Mouse (Mus musculus): ENCODE data around the gene Mdk.
A peak's percentile ranks its signal among the peaks of the same experiment; 100 is the strongest.

Gene Mdk

GRCm38 (mm10) chr2:91958049-91958448, 26.0 kb upstream of the Mdk start:
- no peak for DNase-seq

DNA sequence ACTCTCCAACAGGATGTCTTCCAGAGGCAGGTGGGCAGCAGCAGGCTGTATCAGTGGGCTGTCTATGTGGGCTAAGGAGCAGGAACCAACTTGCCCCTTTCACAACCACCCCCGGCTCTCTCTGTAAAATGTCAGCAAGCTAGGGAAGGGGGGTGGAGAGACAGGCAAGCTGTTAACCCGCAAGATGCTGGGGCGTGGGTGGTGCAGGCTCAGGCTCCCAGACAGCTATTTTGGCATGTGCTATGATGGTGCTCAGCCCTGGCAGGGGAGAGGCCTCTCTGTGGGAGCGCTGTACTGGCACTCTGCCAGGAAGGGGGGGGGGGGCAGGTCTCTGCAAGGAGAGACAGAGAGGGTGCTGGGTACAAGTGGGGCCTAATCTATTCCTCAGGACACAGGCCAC, 25.0 kb upstream of the Mdk start:
- DNase-seq = no peak

GRCm38 (mm10) chr2:91955875-91956274, 23.8 kb upstream of the Mdk start:
- DNase-seq = no peak

DNA sequence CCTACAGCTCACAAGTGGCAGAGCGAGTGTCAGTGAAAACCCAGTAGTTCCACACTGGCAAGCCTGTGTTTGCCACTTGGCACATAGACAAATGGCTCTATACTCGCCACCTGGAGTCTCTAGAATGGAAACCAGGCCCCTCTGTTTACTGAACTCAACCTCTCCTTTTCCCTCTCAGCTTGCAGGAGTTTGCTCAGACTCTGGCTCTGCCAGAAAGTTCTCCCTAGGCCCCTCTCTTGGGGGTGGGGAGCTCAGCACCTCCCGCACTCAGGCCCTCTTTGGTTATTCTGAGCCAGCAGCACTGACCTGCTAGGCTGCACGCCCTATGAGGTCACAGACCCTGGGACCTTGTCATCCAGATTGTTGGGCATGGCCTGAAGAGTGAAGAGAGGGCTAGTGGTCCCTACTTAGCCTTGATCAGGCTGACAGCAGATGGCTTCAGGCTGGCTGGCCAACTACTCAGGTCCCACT, 23.1 kb upstream of the Mdk start:
- no peak for DNase-seq

DNA sequence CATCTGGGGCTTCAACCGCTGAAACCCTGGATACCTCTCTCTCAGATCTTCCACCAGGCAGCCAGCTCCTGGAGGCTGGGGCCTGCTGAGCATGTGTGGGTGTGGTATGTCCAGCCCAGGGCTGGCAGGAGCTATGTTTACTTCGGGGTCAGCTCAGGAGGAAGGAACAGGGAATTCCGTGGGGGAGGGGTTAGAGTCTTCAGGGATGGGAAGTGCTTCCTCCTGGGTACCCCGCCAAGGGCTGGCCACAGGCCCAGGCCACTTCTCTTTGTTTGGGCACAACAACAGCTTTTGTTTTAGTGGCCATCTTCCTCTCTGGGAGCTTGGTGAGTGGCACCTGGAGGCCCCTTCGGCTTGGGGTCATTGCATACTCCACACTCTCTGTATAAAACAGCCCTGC, 21.7 kb upstream of the Mdk start:
- peak; percentile 64 for DNase-seq

- DNase-seq = peak; percentile 21
These were observed 18.4 kb upstream of the Mdk start for GRCm38 (mm10) chr2:91950275-91951085.

DNA sequence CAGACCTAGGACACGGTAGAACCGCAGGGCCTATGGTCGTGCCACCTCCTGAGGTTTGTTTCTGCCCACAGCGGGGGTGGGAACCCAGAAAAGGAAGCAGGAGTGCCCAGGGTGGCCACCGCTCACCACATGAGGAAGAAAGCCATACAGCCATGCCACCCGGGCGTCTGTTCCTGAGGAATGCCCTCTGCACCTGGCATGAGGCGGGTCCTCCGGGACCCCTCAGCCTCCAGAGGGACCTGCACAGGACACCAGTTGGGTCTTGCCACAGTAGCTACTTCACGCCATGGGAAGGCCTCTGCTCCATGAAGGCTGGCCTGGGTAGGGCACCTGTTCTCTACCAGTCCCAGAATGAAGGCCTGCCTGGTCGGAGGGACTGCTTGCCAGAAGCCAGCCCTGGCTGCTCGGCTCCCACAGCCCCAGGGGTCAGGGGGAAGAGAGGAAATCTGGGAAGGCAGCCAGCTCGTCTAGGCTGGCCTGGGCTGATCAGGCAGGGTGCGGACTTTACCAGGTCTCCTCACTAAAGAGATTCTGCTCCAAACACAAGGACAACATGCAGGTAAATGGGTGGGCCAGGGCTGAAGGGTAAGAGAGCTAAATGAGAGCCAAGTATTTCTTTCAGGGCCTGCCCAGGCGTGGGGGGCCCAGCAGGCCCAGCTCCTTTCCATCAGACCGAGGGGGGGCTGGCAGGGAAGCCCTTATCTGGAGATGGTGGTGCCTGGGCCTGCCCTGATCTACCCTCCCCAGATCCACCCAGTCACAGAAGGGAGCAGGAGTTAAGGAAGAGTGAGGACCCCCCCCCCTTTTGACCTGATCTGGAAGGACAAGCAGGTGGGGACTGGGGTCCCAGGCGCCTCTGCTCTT, 17.5 kb upstream of the Mdk start:
- peak; percentile 78 for DNase-seq

DNA sequence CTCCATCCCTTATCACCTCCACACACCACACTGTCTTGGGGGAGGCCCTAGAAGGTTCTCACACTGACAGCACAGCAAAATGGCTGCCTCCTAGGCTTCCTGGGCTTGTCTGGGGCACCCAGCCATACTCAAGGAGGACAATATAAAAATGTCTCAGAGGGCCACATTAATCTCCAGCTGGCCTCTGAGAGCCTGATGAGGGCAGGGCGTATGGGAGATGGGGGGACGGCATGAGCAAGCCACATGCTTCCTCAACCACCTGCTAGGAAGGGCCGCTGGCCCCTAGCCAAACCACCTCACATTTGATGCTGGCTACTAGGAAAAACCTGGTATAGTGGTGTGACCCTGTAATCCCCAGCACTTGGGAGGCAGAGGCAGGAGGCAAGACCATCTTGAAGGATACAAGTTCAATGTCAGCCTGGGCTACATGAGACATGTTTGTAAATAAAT, 16.7 kb upstream of the Mdk start:
- DNase-seq = no peak

- no peak for DNase-seq
These were observed 16.0 kb upstream of the Mdk start for GRCm38 (mm10) chr2:91948151-91948509.

- no peak for DNase-seq
These were observed 15.5 kb upstream of the Mdk start for GRCm38 (mm10) chr2:91947397-91948150.

DNA sequence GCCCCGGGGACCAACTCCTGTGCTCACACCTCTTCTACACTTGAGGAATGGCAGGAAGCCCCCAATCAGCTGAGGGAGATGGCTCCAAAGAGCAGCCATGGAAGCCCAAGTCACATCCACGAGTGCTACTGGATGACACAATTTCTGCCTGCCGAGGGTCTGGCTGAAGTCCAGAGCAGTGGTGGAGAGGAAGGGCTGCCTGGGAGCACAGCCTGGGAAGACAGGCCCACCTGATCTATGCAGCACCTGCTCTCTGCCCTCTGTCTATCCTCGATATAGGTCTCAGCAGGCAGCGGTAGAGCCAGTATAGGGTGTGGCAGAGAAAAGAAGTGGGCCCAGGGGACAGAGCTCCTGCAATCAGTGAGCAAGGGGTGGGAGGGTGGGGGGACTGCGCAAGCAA, 14.7 kb upstream of the Mdk start:
- no peak for DNase-seq

DNA sequence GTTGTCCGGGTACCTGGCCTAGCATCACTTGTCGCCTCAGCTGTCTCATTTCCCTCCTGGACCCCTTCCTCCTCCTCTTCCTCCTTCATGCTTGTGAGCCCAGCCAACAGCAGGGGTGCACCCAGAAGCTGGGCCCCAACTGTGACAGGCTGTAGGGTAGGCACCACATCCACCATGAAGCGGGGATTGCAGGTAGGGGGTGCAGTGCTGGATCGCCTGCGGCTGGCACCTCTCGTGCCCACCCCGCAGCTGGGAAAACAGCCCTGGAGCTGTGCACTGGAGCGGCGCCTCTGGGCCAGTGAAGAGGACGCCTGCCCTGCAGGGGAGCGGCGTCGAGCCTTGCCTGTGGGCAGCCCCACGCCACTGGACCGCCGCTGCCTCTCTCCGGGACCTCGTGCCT, 13.4 kb upstream of the Mdk start, which contains the start of gene Gm9821:
Gm9821 (plus strand) TSS at position 221 of the 400 bp plus-strand sequence.
- no peak for DNase-seq

DNA sequence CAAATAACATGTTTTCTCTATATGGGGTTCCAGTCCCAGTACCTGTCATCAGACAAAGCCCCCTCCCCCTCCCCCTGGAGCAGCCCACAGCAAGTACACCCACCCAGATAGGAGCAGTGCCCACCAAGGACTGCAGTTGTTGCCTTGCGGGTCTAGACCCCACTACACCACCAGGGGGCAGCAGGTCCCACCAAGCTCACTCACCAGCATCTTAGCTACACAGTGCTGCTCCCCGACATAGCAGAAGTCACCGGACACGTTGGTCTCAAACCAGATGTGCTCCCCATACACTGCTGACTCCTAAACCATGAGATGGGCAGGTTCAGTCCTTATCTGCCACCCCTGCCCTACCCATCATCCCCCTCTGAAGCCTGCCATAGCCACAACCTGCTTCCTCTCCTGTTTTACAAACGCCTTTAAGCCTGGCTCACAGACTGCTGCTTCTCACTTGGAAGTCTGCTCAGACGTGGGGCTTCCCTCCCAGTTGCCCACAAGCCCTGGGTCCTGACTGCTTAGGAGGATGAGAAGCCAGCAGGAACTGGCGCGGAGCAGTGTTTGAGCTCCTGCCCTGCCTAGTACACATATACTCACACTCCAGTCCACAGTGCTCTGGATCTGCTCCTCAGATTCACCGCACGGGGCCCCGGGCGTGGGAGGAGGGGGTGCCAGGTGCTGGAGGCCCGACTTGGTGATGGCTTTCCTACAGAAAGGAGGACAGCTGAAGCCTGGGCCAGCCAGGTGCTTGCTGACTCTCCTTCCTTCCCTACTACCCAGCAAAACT, 12.3 kb upstream of the Mdk start:
- DNase-seq = peak; percentile 81

GRCm38 (mm10) chr2:91942356-91942755, 10.3 kb upstream of the Mdk start:
- DNase-seq = no peak

GRCm38 (mm10) chr2:91939303-91939935, 7.3 kb upstream of the Mdk start:
- peak; percentile 52 for DNase-seq

DNA sequence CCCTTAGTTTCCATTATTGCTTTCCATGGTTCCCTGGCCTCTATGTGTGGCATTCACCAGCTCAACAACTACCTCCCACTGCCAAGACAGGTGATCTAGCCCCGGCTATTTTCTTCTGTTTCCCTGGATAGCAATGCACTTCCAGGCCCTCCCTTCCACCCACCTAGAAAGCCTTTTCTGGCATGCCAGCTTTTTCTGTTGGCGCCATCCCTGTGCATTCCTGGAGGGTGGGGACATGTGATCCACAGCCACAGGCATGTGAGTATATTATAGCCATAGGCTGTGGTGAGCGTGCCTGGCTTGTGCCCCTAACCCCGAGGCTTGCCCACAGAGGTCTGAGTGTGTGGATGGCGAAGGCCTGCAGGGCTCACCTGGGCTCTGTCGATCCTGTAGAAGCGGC, 4.1 kb upstream of the Mdk start:
- no peak for DNase-seq

DNA sequence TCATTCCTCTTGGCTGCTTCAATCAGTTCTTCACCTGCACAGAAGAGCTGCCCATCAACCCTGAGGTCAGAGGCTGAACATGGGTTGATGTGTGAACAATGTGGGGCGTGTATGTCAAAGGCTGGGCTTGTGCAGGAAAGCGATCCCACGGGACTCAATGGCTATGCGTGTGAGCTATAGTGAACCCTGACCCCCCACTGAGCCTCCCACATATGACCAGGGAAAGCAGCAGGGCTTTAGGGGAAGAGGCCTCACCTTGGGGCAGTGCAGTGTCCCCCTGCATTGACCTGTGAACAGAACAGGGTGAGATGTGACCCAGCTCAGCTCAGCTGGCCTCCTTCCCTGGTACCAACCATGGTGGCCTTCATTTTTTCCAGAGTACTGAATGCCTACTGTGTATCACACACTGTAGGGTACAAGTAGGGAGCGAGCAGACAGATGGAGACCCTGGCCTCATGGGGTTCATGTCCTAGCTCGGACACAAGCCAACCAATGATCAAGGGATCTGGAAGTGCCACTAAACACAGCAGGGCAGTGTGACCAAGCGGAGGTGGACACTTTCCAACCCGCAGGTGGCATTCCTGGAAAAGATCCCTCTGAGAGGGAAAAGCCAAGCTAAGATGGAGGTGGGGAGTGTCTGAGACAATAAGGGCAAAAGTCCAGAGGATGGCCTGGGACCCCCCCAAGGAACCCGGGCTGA, 2.9 kb upstream of the Mdk start:
- DNase-seq = peak; percentile 45

- no peak for DNase-seq
These were observed 1.9 kb upstream of the Mdk start for GRCm38 (mm10) chr2:91934016-91934415.

DNA sequence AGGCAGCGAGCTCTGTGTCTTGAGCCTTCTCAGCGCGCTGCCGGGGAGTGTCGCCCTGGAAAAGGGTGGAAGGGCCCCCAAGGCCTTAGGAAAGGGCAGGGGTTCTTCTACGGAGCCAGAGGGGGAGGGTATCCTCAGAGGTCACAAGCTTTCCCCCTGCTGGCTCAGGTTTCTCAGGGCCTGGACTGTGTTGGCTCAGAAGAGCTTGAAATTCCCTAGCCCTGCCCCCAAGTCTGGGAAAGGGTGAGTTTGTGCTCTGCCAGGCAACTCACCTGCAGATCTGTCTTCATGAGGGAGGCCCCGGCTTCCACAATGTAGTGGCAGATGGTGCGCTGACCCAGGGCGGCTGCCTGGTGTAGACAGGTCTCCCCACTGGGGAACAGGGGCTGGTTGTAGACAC, 1.4 kb upstream of the Mdk start:
- DNase-seq = no peak

DNA sequence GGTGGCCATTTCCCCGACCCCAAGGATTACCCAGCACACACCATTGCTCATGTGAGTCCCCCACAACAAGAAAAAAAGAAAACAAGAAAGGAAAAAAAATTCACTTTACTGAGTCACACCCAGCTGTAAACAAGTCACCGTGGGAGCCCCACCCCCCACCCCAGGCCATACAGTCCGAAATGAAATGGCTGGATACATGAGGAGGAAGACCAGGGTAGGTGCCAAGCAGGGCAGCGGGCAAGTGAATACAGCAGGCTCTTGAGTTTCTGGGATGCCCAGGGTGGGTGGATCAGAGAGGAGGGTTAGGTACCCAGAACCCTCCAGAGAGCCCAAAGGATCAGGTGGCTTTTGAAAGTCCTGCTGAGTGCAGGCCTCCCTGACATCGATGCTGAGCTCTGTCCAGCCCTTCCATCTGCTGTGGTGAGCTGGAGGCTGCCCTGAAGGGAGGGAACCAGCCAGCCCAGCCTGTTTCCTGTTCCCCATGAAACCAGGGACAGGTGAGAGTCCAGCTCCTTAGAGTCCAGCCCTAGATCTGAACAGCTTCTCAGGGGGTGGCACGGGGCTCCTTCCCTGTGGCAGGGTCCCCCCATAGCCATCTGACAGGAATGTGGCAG, 747 bp upstream of the Mdk start:
- no peak for DNase-seq
